Mouse (Mus musculus) hindbrain, embryonic 16.5 days (tissue): ENCODE measurements around the gene Arid2. TPM values are rescaled to one million over a fixed set of nuclear protein-coding genes. Genes with fewer than 3 reads are reported as not detected.

Experiments used
- ATAC-seq: fragments of 200-750 bp; cut with Nextera tagmentation; 2 replicates; pipeline ENCODE4 v1.8.0; 2017; ENCODE audit warnings: moderate TSS enrichment, moderate library complexity
- H3K27ac ChIP-seq: fragments of 300-500 bp; sonication (generic); 2 replicates; pipeline ENCODE4 v1.5.1; 2014; ENCODE audit warnings: low read depth, mild to moderate bottlenecking, control low read depth, low read length, moderate library complexity
- H3K27me3 ChIP-seq: fragments of 300-500 bp; sonication (generic); replicated peaks from 2 replicates; pipeline ENCODE4 v1.6.1; 2014; ENCODE audit warnings: low read length; ENCODE audit not compliant: control insufficient read depth, insufficient read depth
- H3K36me3 ChIP-seq: fragments of 300-500 bp; sonication (generic); 2 replicates; pipeline ENCODE4 v1.6.1; 2014; ENCODE audit warnings: mild to moderate bottlenecking, low read length, moderate library complexity, mixed read lengths; ENCODE audit not compliant: control insufficient read depth, insufficient read depth
- H3K4me1 ChIP-seq: fragments of 300-500 bp; sonication (generic); 2 replicates; pipeline ENCODE4 v1.6.1; 2014; ENCODE audit warnings: low read depth, low read length; ENCODE audit not compliant: control insufficient read depth, insufficient read depth
- H3K4me2 ChIP-seq: fragments of 300-500 bp; sonication (generic); 2 replicates; pipeline ENCODE4 v1.6.1; 2014; ENCODE audit warnings: mild to moderate bottlenecking, low read length, control low read depth, moderate library complexity
- H3K4me3 ChIP-seq: fragments of 300-500 bp; sonication (generic); 2 replicates; pipeline ENCODE4 v1.5.1; 2014; ENCODE audit warnings: mild to moderate bottlenecking, low read length, control low read depth, moderate library complexity
- H3K9ac ChIP-seq: fragments of 300-500 bp; sonication (generic); 2 replicates; pipeline ENCODE4 v1.6.1; 2014; ENCODE audit warnings: low read depth, mild to moderate bottlenecking, control low read depth, low read length, moderate library complexity
- H3K9me3 ChIP-seq: fragments of 300-500 bp; sonication (generic); 2 replicates; pipeline ENCODE4 v1.6.1; 2014; ENCODE audit warnings: mild to moderate bottlenecking, low read length, moderate library complexity; ENCODE audit not compliant: control insufficient read depth
- WGBS: fragments of 180-500 bp; shearing (Covaris S2); extraction: QIAGEN DNeasy Blood & Tissue Kit; methylation state at CpG from one replicate; pipeline ENCODE4 v1.1.7; 2014; 5-methylcytosine and 5-hydroxymethylcytosine counted together
- polyA plus RNA-seq: library from polyadenylated mRNA; unstranded; fragments of >200 nt; fragmentation: Nextera tagmentation; extraction: Ambion mirVana; gene quantifications from 2 replicates; pipeline ENCODE4 v1.2.1, GENCODE M21; 2015

Arid2 gene
- polyA plus RNA-seq, 1 experiment from 2014 or later: 15.0 TPM

GRCm38 (mm10) chr15:96283141-96283540 lies 4.2 kb upstream of the Arid2 start:
- no peak for ATAC-seq
- H3K27ac ChIP-seq: peak overlapping the region; percentile 40; the same call in 1 of the 2 replicates
- H3K27me3 ChIP-seq: no peaks in the 10 kb centered on the region
- no peaks in the 10 kb centered on the region for H3K9me3 ChIP-seq
- H3K4me2 ChIP-seq: peak overlapping the region; percentile 74
- peaks cover 2% of the 10 kb centered on the region; the same call in 1 of the 2 replicates for H3K36me3 ChIP-seq
- peaks cover 14% of the 10 kb centered on the region for H3K4me1 ChIP-seq
- H3K9ac ChIP-seq: peak overlapping the region; percentile 41; the same call in 1 of the 2 replicates
- peak overlapping the region; percentile 80 for H3K4me3 ChIP-seq
- 31% methylated on average over 8 of the region's 8 CpGs for WGBS

DNA sequence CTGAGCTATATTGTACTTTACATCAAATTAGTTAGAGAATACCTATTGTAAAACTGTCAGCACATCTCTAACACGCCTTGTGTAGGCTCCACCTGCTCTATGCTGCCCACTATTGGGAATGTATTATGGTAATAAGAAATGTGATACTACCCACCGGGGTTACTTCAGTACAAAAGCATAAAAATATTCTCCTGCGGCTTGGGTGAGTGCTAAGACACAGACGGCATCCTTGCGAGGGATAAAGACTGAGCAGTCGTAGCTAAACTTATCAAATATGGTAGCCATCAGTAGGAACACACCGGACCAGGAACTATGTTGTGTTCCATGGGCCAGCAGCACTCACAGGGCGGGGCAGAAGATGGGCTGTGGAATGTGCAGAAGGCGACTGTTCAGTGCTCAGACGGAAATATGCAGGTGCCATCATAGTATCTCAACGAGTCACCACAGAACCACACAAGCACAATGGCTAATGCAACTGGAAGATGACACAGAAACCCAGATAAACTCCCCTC lies 3.3 kb upstream of the Arid2 start:
- H3K4me3 ChIP-seq: peak overlapping the region; percentile 80
- H3K4me2 ChIP-seq: peak overlapping the region; percentile 74
- H3K9me3 ChIP-seq: no peaks in the 10 kb centered on the region
- H3K9ac ChIP-seq: peak overlapping the region; percentile 100
- peaks cover 2% of the 10 kb centered on the region; the same call in 1 of the 2 replicates for H3K36me3 ChIP-seq
- peak overlapping the region; percentile 100 for H3K27ac ChIP-seq
- 1% methylated on average over 11 of the region's 11 CpGs for WGBS
- H3K27me3 ChIP-seq: no peaks in the 10 kb centered on the region
- no peak for ATAC-seq
- H3K4me1 ChIP-seq: peaks cover 16% of the 10 kb centered on the region

GRCm38 (mm10) chr15:96284711-96285322 lies 2.5 kb upstream of the Arid2 start:
- H3K27ac ChIP-seq: peak overlapping the region; percentile 100
- WGBS: under 1% methylated on average over 45 of the region's 67 CpGs
- peak overlapping the region; percentile 80 for H3K4me3 ChIP-seq
- peak; percentile 46 for ATAC-seq
- no peaks in the 10 kb centered on the region for H3K36me3 ChIP-seq
- H3K27me3 ChIP-seq: no peaks in the 10 kb centered on the region
- peak overlapping the region; percentile 100 for H3K9ac ChIP-seq
- H3K4me2 ChIP-seq: peak overlapping the region; percentile 74
- H3K9me3 ChIP-seq: no peaks in the 10 kb centered on the region
- H3K4me1 ChIP-seq: peaks cover 20% of the 10 kb centered on the region

DNA sequence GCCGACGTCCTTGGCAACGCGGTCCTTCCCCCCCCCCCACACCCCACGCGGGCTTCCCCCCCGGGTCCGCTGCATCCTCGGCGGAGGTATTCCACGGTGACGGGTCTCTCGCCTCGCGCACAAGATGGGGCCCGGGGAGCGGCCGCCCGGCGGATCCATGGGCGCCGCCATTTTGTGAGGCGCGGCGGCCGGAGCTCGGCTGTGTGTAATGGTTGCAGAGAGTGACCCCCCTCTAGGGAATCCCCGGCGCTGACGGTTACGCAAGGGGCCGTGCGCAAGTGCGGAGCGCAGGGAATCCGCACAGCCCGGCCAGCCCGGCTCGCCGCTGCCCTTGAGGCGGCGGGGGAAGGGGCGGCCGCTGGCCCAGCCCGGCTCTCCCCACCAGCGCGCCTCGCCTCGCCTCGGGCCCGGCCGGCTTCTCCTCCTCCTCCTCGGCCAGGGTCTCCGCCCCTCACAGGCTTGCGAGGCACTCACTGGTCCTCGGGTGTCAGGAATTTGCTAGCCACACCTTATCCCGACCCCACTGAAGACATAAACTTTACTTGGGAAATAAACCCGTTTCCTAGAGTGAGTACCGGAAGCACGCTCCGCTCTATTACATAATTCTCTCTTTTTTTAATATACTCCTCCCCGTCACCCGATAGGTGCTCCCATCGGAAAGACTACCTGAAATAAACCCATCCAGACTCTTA lies 1.8 kb upstream of the Arid2 start:
- under 1% methylated on average over 43 of the region's 64 CpGs for WGBS
- peak overlapping the region; percentile 100 for H3K9ac ChIP-seq
- H3K27me3 ChIP-seq: no peaks in the 10 kb centered on the region
- H3K9me3 ChIP-seq: no peaks in the 10 kb centered on the region
- peak overlapping the region; percentile 74 for H3K4me2 ChIP-seq
- no peaks in the 10 kb centered on the region for H3K36me3 ChIP-seq
- peaks cover 23% of the 10 kb centered on the region for H3K4me1 ChIP-seq
- peak; percentile 88 for ATAC-seq
- peak overlapping the region; percentile 80 for H3K4me3 ChIP-seq
- H3K27ac ChIP-seq: peak overlapping the region; percentile 100

DNA sequence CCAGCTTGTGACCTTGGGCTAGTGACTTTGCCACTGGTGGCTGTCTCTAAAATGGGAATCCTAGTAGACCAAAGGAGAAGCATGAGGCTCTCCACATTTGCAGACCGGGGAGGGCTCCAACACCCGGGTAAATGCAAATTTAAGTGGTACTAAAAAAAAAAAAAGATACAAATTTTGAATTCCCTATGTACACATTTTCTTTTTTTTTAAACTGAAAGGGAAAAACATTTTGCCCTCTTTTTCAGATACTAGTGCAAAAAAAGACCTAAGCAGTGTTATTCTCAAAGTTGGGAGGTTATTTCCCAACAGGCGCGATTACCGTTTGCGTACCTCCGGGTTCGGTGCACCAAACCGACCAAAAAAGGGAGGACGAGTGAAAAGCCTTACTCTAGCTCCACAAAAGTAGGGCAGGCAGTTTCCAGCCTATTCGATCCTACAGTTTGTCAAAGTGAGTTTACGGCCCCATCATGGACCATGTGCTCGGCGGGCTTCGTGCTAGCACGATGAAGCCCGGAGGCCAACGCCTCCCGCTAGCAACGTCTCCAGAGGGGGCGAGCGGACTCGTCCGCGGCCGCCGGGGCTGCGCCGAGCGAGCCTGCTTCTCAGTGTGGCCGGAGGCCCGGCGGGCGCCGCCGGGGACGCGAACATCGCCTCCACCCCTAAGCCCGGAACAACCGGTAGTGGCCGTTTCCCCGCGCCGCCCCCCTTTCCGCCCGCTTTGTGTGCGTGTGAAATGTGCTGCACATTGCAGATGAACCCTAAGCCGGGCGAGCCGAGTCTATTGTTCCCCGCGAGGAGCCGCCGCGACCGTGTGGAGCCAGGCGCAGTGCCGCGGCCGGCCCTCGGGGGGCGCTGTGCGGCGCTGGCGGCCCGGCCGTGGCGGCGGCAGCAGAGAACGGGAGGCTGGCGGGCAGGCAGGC lies 1.0 kb upstream of the Arid2 start:
- under 1% methylated on average over 72 of the region's 72 CpGs for WGBS
- peak; percentile 88 for ATAC-seq

GRCm38 (mm10) chr15:96286935-96287292 lies 404 bp upstream of the Arid2 start:
- Histone ChIP-seq H3K36me3 (no peaks in the 10 kb centered on the region), H3K27ac (peak overlapping the region; percentile 100), H3K4me3 (peak overlapping the region; percentile 80), H3K9me3 (no peaks in the 10 kb centered on the region), H3K9ac (peak overlapping the region; percentile 100), H3K4me1 (peaks cover 18% of the 10 kb centered on the region), H3K27me3 (no peaks in the 10 kb centered on the region), H3K4me2 (peak overlapping the region; percentile 74)
- under 1% methylated on average over 26 of the region's 63 CpGs for WGBS
- ATAC-seq: peak; percentile 48

More for the DNA sequence above, 1.0 kb upstream of the Arid2 start:
- H3K4me3 ChIP-seq: peak overlapping the region; percentile 80
- no peaks in the 10 kb centered on the region for H3K36me3 ChIP-seq
- peak overlapping the region; percentile 100 for H3K27ac ChIP-seq
- peak overlapping the region; percentile 74 for H3K4me2 ChIP-seq
- no peaks in the 10 kb centered on the region for H3K9me3 ChIP-seq
- peak overlapping the region; percentile 100 for H3K9ac ChIP-seq
- no peaks in the 10 kb centered on the region for H3K27me3 ChIP-seq
- peaks cover 22% of the 10 kb centered on the region for H3K4me1 ChIP-seq

GRCm38 (mm10) chr15:96287976-96288835 lies 888 bp downstream of the Arid2 start:
- peaks cover 14% of the 10 kb centered on the region for H3K4me1 ChIP-seq

DNA sequence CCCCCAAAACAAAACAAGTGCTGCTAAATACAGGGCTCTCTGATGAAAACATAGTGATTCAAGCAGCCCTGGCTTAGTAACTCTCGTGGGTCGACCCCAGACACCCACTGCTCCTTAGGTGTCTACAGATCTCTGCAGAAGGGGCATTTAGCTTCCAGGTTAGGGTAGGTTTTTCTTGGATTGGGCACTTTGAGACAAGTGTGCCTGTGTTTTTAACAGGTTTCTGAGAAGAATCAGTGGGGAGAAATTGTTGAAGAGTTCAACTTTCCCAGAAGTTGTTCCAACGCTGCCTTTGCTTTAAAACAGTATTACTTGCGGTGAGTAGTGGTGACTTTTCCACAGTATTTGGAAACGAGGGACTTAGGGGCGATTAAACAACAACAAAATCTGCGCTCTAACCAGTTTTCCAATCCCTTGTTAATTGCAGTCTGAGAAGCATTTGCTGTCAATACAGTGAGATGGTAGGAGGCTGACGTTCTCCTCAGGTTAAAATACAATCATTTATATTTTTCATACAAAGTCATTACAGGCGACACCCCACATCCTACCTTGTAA lies 1.6 kb downstream of the Arid2 start:
- Histone ChIP-seq H3K4me3 (peak overlapping the region; percentile 80), H3K4me1 (peaks cover 11% of the 10 kb centered on the region), H3K27ac (peak overlapping the region; percentile 100), H3K36me3 (no peaks in the 10 kb centered on the region), H3K27me3 (no peaks in the 10 kb centered on the region), H3K9me3 (no peaks in the 10 kb centered on the region), H3K4me2 (peak overlapping the region; percentile 74), H3K9ac (peak overlapping the region; percentile 100)
- ATAC-seq: no peak
- 2% methylated on average over 9 of the region's 9 CpGs for WGBS

More at GRCm38 (mm10) chr15:96287976-96288835, 888 bp downstream of the Arid2 start:
- ATAC-seq: no peak
- WGBS: under 1% methylated on average over 78 of the region's 97 CpGs
- no peaks in the 10 kb centered on the region for H3K36me3 ChIP-seq
- peak overlapping the region; percentile 100 for H3K27ac ChIP-seq
- no peaks in the 10 kb centered on the region for H3K27me3 ChIP-seq
- H3K4me2 ChIP-seq: peak overlapping the region; percentile 74
- H3K4me3 ChIP-seq: peak overlapping the region; percentile 80
- H3K9me3 ChIP-seq: no peaks in the 10 kb centered on the region
- H3K9ac ChIP-seq: peak overlapping the region; percentile 100
